Mouse (Mus musculus): ENCODE measurements at regions not wholly inside any gene's neighbourhood (a gene's known extent, or its start where the extent isn't known, plus 50 kb on each side); places are given as distances from the start of the nearest gene placed in this dataset.

DNA sequence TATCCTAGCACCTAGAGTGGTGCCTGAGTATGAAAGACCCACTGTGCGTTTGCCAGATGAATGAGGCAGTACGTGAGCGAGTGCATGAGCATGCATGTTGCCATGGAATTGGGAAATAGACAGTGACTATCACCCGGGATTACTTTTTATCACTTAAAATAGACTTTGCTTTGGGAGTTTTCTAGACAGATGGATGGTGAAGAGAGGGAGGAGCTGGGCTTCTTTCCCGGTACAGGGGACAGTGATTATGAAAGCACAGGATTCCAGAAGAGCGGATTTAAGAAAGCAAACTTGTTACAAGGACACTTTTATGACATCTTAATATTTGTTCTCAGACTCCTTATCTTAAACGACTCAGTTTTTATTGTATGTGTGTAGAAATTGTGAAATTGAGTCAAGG, 86.9 kb upstream of the Plpp4 start:
- WGBS: 90% methylated on average over 7 of the region's 7 CpGs
- no peak for ATAC-seq (replicated peaks)
- H3K27ac ChIP-seq (replicated peaks): no peak overlapping the region
- H3K4me3 ChIP-seq: no peak overlapping the region
- no peaks in the 10 kb centered on the region for H3K4me1 ChIP-seq
- H3K9ac ChIP-seq (replicated peaks): no peak overlapping the region
- H3K4me2 ChIP-seq (replicated peaks): no peak overlapping the region
- H3K36me3 ChIP-seq: no peaks in the 10 kb centered on the region
- H3K27me3 ChIP-seq: no peaks in the 10 kb centered on the region
- H3K9me3 ChIP-seq: no peaks in the 10 kb centered on the region

- Histone ChIP-seq H3K27me3 (no peaks in the 10 kb centered on the region), H3K27ac (replicated peaks) (no peak overlapping the region), H3K4me2 (replicated peaks) (no peak overlapping the region), H3K9me3 (no peaks in the 10 kb centered on the region), H3K4me1 (no peaks in the 10 kb centered on the region), H3K36me3 (no peaks in the 10 kb centered on the region), H3K9ac (replicated peaks) (no peak overlapping the region), H3K4me3 (no peak overlapping the region)
- ATAC-seq (replicated peaks): no peak
- WGBS: 89% methylated on average over 1 of the region's 1 CpGs
These were observed 65.9 kb upstream of the Plpp4 start for GRCm38 (mm10) chr7:129190933-129191332.

DNA sequence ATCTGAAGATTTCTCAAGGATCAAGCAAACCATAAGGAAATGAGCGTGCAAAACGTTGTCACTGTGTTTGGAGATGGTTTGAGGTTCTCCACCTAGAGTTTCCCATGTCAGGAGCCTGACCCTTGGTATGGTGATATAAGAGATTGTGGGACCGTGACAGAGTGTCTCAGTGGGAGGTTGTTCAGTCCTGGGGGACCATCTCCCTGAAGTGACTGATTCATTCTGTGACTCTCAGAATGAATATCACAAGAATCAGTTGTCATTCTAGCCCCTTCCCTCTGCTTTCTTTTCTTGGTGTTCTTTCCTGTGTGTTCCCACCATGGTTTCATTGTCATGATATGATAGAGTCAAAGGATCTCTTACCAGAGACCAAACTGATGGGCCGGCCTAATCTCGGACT, 49.8 kb upstream of the Plpp4 start:
- Histone ChIP-seq H3K36me3 (no peaks in the 10 kb centered on the region), H3K4me3 (no peak overlapping the region), H3K4me1 (no peaks in the 10 kb centered on the region), H3K9ac (replicated peaks) (no peak overlapping the region), H3K27ac (replicated peaks) (no peak overlapping the region), H3K9me3 (no peaks in the 10 kb centered on the region), H3K4me2 (replicated peaks) (no peak overlapping the region), H3K27me3 (no peaks in the 10 kb centered on the region)
- ATAC-seq (replicated peaks): no peak
- WGBS: 87% methylated on average over 5 of the region's 5 CpGs
